Mouse (Mus musculus): Measurements from ENCODE around the gene St8sia1. TPM values are rescaled to one million over a fixed set of nuclear protein-coding genes. Genes with fewer than 3 reads are reported as not detected.

St8sia1 gene
- total RNA-seq, 2 experiments from 2014 or later, result 0.16 to 0.42 TPM

DNA sequence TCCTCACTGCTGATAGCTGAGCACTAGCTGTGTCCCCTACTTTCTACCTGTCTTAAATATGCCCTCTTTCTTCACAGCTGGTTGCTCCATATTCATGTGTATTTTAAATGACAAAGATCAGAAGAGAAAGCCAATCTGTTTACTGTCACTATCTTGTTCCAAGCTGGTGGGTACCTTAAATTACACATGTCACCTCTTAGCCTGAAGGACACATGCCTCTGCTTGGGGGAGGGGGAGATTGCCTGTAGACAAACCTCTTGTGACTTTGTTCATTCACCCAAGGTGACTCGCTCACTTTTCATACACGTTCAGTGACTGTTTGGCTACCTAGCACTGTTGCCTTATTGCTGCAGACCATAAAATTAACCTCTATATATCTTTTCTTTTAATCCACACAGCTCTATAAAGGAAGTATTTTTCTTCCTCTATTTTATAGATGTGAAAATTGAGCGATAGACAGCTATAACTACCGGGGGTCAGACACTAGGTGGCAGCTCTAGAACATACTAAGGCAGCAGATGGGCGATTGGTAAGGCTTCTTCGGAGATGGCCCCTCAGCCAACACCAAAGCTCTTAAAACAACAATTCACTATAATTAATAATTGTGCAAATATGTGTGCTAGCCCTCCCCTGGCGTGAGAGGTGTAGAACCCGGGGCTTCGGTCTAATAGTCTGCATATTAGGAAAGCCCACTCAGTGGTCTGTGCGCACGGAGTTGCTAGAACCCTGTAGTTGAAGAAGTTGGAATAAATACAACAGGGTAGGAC lies 185.0 kb downstream of the St8sia1 start:
- intact Hi-C loops (cut with DNase I; ENCODE audit: low total_unique reads), result loop anchor here (1.0 kb wide), 1 partner anchor 35 kb away; no protein-coding TSS in a partner anchor
- no peak for DNase-seq

DNA sequence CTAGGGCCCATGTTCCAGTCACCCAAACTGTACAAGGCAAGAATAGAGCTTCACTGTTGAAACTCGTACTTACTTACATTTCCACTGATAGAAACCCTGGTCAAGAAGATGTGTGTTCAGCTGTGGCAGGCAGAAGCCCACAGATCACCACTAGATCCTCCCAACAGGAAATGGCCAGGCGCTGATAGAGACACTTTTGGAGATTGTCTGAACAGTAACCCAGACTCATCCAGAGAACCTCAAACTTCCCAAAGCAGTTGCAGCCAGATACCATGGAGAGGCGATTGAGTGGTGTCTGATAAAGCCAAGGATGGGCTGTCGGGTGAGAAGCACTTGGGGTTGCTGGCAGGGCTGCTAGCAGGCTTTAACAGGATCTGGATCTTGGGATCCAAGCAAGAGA lies 187.3 kb downstream of the St8sia1 start:
- intact Hi-C loops (cut with DNase I; ENCODE audit: low total_unique reads), result no loop called here

DNA sequence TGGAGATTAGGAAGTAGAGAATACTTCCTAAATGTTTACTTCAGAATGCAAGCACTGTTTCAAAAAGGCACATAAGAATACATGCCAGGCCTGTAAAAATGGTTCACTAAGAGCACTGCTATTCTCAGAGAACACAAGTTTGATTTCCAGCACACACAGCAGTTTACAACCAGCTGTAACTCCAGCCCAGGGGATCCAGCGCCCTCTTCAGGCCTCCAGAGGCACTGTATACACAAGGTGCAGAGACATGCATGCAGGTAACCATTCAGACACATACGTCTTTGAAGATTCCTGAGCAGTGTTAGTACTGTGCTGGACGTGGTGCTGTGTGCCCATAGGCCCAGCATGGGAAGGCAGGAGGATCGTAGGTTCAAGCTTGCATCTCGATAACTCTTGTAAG lies 190.7 kb downstream of the St8sia1 start:
- intact Hi-C loops (cut with DNase I; ENCODE audit: low total_unique reads), result no loop called here
- DNase-seq, result no peak

More for the DNA sequence above, 187.3 kb downstream of the St8sia1 start:
- no peak for DNase-seq

DNA sequence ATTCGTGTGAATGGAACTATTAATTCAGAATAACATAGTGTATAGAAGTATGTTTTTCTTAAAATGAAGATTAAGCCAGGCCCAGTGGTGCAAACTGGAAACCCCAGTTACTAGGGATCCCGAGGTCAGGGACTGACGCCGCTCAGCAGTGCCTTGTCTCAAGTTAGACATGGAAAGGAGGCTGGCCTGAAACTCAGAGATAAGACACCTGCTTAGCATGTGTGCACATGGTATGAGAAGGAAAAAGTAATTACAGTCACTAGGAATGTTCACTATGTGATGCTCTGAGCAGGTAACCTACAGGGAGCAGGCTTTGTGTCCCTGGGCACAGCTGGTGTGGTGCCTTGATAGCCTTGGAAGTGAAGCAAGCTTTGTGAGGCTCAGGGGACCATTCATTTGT lies 192.6 kb downstream of the St8sia1 start:
- intact Hi-C loops (cut with DNase I; ENCODE audit: low total_unique reads), result no loop called here
- no peak for DNase-seq

Other genes with a start within 250 kb of the St8sia1 start
- gene Cmas, start 207.8 kb downstream of the St8sia1 start, total RNA-seq (2021), result 10 to 100 TPM; 24.9 to 31.1 TPM
- gene Sult6b2, start 159.9 kb downstream of the St8sia1 start, total RNA-seq (2021), result not detected
- gene C2cd5, start 135.7 kb upstream of the St8sia1 start, total RNA-seq (2021), result 10 to 100 TPM; 12.1 to 12.6 TPM
- gene Etnk1, start 202.8 kb upstream of the St8sia1 start, total RNA-seq (2021), result 10 to 100 TPM; 14.3 to 14.6 TPM

Data from gastrocnemius, postnatal 14 days (tissue).